Mouse (Mus musculus) thymus, postnatal 10 days (tissue): ENCODE measurements around the gene Dennd2a.
A peak's percentile ranks its signal among the peaks of the same experiment; 100 is the strongest.

Source experiments
- DNase-seq, 2 experiments: peaks; one replicate each; pipeline ENCODE4 v3.0.0; 2021; ENCODE audit warnings: low spot score in 2 of 2

Gene Dennd2a

DNA sequence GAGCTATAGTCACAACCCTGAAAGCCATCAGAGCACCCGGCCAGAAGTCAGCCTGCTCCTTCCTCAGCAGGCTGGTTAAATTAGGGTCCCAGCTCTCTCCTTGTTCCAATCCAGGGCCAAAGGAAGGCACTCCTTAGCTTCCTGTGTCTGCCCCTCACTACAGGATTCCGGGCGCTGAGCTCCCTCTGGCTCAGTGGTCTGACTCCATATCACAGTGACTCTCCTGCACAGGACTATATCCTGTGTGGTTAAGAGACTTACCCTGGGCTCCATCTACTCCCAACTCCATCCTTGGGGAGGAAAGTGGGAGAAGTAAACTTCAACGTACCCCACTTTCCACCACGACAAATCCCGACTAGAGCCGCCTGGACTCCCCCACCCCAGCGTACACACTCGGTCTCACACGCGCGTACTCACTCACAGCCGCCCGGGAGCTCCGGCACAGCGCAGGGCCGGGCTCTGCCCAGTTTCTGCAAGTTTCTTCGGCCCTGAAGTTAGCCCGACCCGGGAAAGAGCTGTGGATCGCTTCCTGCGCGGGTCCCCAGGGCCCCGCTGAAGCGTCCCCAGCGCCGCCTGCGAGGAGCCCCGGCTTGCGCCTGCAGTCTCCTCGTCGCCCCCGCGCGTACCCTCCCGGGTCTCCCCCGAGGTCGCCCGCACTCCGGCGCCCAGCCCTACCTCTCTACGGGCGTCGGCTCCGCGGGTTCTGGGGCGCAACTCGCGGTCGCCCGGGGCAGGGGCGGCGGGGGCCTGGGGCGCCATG lies 587 bp downstream of the Dennd2a start:
- DNase-seq, result peak in 1 of 2 experiments; percentile 28

DNA sequence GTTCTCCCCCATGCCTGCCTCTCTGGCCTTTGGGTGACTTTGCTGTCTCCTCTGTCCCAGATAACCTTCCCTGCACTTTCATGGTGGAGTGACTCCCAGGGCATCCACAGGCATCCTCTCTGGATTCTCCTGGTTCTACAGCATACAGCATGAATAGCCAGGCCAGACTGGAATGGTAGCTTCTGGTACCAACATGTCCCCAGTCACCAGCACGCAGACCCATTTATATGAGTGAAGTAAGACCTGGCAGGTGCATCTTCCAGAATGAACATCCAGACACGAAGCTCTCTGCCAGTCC lies 2.1 kb downstream of the Dennd2a start:
- no peak for DNase-seq

DNA sequence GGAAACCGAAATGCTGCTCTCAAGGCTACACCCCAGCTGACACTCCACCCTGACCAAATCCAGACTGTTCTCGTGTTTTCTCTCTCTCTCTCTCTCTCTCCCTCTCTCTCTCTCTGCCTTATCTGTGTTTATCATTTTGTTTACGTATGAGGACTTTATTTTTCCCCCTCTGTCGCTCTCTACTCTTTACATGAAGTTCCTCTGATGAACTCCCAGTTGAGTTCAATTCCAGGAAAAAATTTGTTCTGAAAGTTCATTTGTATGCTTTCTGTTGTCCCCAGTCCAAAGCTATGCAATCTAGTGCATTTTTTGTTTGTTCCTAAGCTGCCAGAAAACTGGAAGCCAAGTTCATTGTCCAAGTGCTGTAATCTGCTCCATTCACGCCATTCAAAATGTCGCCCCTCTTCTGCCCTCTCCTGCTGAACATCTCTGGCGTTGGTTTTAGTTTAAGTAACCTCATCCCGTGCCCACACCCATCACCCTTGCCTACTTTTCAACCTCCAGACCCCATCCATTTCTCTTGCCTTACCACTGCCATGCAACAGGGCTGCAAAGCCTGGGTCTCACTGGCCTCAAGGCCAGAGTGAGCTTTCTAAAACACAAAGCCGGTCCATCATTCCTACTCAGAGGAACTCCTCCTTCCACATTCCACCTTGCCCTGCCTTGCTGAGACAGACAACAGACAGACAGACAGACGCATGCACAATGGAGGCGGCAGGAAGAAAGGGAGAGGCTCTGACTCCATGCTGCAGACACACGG lies 2.6 kb downstream of the Dennd2a start:
- DNase-seq, result no peak

DNA sequence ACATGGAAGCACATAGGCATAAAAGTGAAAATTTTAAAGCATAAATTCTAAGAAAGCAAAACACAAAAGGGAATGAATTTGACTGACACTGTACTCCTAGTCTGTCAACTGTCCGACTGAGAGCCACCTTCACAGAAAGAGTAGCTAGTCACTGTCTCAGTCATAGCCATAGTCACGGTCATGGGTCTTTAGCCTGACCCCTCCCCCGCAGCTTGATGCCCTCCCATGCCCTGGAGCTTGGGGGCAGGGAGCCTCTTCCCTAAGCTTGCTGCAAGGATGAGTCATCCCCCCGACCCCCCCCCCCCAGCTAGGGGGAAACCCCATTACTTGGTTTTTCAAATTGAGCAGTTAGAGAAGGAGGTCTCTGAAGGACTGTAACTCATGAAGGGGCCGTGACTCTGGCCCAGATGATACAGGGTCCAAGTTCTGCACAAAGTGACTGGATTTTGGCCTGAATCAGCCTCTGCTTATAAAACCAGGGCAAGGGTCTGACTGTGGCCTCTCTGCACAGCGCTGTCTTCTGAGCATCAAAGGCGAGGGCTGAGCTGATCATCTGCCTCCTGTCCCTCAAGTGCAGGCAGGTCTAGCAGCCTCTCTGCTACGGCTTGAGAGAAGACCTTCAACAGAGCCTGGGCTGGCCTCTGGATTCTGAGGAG lies 5.6 kb downstream of the Dennd2a start:
- DNase-seq, result no peak

DNA sequence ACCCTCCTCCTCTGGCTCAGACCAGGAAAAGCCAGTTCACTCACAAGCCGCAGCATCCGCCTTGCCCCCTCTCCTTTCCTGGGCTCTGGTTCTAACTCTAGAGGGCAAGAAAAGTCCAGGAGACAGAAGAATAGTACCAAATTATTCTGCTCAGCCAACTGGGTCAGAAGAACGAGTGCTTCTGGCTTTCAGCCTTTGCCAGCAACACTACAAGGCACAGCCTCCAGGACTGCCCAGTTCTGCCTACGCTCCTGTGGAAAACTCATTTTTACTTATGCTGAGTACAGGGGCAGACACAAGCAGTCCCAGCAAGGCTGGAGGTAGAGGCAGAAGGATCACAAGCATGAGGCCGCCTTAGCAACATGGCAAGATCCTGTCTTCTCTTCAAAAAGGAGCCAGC lies 9.6 kb downstream of the Dennd2a start:
- no peak for DNase-seq

DNA sequence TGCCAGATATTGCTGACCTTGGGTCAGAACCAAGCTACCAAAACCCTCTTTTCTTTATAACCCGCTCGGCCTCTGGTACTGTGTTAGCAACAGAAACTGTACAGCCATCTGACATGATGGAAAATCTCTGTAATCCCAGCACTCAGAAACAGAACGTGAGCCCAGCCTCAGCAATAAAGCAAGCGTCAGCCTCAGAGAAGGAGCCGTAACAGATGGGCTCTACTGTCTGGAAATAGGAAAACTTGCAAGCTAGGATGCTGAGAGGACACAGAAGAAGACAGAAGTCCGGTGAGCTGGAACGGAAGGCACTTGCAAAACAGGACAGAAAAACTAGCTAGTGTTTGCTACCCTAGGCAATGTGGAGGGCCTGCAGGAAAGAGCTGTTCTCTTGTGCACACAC lies 12.2 kb downstream of the Dennd2a start:
- DNase-seq, result no peak

DNA sequence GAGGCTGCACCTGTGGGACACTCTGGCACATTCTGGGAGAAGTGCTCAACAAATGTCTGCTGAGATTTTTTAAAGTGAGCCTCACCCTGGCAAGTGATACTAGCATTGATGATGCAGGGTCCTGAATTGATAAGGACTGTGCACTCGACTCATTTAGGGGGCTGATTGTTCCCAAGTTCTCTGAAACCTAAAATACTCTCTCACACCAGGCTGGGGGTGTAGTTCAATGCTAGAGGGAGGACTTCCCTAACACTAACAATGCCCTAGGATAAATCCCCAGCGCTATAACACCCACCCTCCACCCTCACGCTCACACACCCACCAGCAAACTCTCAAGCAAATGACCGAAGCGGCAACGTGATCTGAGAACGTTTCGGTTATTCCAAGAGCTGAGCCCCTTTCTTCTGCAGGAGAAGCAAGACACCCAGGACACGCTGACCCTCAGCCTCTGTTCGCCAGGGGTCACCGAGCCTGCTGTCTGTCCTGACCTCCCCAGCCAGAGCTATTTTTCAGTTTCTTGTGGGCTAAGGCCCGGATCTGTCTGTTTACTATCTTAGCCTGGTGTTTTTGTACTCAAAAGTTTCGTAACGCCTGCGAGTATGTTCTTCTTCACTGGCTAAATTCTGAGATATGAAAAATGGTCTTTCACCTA lies 13.8 kb downstream of the Dennd2a start:
- DNase-seq, result no peak

DNA sequence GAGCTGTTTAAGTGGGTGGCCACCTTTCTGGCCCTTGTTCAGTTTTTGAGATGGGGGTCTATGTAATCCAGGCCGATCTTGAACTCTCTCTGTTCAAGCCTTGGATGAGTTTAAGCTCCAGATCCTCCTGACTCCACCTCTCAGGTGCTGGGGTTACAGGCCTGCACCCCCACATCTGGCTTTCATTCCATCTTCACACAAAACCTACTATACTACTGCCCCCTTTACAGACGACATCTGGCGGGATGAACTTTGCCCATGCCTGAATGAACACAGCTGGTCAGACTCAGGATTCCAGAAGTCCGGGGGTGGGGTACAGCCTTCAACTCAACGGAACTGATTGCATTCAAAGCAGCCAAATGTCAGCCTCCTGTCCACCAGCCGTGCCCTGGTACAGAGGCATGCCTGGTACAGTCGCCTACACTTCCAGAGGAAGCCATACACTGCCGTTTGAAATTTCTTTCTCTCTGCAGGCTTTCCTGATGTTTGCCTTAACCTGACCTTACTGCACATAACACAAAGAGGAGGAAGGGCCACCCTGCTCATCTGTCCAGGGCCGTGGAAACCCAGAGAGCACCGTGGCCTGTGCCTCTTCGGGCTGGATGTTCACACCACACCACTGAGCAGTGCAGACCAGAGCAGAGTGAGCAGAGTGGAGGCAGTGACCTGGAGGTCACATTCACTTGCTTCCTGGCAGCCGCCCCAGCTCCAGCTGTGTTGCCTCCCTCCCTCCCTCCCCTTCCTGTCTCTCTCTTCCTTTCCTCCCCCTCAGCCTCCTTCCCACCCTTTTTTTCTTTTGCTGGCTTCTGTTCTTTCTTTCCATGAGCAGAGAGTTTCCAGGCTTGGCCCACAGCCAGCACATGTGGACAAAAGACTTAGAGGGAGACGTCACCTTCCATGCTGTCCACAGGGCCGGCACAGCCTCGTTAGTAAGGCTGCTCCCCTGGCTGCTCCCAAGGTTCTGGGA lies 14.8 kb downstream of the Dennd2a start:
- DNase-seq, result peak in 1 of 2 experiments; percentile 17

DNA sequence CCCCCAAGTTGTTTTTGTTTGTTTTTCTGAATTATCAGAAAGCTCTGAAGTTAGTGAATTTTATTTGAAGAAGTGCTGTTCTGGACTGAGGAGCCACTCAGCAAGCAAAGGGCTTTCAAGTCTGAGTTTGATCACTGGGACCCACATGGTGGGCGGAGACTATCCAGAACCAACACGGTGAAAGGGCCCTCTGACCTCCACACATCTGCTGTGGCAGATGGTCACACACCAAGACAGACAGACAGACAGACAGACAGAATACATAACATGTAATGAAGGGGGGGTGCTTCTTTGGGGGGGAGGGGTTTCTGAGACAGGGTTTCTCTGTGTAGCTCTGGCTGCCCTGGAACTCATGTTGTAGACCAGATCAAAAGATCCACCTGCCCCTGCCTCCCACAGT lies 17.1 kb downstream of the Dennd2a start:
- no peak for DNase-seq

DNA sequence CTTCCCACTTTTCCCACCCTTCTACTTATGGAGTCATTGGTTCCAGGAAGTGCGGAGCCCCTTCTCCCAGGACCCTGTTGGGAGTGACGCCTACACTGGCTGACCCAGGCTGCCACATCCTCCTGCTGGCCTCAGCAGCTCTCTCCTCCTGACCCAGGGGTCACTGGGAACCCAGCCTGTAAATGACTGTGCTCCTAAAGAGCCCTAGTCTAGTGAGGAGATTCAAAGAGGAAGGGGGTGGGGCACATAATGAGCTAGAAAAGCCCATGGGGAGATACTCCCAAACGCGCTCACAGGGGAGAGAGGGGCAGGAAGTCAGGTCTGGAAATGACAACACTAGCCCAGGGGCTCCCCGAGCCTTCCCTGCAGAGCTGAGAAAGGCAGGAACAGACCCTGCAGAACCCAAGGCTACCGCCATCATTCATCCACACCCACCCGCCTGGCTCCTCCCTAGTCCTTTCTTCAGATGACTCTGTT lies 17.9 kb downstream of the Dennd2a start:
- DNase-seq, result no peak

DNA sequence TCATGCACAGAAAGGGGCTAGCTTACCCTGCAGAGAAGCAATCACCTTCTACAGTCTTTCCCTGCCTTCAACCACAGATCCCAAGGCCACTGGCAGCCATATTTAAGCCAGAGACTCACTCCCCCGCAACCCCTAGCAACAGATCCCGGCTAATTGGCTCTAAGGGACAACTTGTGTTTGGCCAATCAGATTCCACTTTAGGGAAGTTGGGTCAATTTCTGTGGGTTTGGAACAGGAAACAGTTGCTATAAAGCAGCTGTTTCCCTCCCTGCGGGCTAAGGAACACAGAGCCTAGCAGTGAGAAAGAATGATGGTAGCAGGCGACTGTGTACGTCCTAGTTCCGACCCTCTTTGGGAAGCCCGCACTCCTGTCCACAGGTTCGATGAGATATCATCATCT lies 19.4 kb downstream of the Dennd2a start:
- DNase-seq, result no peak

DNA sequence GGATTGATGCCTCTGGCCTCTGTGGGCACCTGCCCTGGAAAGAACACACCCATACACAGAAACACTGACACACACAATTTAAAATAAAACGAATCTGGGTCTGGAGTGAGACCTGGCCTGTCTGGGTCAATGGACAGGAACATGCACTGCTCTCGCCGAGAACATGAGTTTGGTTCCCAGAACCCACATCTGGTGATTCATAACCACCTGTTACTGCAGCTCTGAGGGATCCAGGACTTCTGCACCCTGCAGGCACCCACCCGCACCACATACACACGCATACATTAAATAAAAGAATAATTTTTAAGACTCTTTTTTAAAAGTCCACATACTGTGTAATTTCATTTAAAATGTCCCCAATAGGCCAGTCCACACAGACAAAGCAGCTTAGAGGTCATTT lies 20.4 kb downstream of the Dennd2a start:
- DNase-seq, result no peak

DNA sequence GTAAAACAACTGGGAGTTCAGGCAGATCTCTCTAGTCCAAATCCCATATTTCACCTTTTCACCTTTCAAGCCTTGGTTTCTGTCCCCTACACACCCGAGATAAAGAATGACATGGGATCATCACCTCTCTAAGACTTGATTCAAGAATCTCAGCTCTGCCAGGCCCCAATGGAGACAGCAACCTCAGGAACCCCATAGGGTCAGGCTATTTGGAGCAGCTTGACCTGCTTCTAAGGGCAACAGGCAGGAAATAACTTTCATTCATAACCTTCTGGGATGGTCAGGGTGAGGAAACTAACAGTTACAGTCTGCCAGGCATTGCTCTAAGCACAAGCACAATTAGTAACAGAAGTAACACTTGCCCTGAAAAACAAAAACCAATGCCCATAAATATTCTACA lies 21.0 kb downstream of the Dennd2a start:
- DNase-seq, result no peak

DNA sequence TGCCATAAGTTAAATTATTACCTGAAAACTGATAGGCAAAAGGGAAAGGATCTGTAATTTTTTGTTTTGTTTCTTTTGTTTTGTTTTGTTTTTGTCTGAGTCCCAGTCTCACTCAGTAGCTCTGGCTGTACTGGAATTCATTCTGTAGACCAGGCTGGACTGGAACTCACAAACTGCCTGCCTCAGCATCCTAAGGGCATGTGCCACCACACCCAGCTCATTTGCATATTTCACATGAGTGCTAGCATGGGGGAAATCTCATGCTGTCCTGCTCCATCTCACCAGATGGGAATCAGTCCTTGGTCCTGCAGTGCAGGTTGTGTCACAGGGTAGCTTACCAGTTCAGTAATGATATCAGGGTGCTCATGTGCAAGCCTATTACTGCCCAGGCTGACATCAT lies 22.7 kb downstream of the Dennd2a start:
- DNase-seq, result no peak

DNA sequence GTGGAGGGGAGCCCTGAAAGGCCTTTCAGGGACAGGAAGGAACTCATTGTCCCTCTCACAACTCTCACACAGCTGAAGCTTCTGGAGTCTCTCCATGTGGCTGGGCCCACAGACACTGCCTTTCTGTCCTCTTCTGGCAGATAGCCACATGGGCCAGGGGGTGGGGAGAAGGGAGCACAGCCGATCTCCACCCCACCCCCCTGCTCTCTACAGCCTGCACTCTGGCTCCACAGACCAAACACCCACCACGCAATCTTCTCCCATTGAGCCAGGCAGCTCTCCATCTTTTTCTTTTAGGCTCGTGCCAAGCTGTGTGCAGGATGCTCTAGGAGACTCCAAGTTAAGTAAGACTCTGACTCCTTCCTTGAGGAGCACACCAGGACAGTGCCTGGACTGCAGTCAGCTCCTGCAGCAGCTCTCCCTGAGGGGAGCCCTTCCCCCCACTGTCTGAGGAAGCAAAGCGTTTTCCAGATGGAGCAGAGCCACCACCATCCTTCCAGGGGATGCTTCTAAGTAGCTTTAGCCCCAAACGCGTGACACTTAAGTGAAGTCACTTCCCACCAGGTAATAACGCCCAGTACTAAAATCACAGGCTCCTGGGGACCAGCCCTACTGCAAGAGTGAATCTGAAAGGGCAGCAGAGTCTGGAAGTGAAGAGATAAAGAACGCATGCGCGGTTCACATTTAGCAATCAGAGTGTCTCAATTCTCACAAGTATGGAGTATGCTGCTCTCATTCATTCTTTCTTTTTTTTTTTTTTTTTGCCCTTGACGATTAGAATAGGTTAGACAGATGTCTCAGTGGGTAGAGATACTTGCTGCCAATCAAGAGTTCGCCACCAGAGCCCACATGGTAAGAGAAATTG lies 28.8 kb downstream of the Dennd2a start:
- DNase-seq, result no peak

DNA sequence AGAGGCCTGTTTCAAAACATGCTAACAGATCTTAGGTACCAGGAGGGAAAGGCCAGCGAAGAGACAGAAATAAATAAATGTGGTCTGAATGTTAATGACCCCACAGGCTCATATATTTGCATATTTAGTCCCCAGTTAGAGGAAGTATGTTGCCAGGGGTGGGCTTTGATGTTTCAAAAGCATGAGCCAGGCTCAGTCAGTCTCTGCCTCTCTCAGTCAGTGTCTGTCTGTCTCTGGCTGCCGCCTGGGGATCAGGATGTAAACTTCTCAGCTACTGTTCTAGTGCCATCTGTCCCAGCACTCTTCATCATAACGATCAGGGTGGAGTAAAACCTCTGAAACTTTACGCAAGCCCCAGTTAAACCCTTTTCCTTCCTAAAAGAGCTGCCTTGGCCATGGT lies 29.9 kb downstream of the Dennd2a start:
- no peak for DNase-seq

DNA sequence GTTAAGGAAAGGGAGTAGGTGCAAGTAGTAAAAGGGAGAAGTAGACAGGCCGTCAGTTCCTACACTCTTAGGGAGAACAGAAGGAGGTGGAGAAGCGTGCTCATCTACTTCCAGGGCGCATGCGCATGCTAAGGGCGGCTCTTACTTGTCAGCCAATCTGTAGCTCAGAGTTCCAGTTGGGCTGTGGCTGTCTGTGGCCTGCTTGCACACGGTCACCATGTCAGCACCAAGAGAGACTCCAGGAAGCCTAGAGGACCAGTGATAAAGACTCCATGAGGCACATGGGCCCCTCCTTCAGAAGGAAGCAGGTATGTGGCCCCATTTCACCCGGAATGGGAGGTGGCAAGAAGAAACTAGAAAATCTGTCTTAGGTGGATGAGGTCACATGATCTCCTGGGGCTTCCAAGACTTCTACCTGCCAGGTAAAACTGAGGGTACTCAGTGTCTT lies 30.3 kb downstream of the Dennd2a start:
- DNase-seq, result no peak

DNA sequence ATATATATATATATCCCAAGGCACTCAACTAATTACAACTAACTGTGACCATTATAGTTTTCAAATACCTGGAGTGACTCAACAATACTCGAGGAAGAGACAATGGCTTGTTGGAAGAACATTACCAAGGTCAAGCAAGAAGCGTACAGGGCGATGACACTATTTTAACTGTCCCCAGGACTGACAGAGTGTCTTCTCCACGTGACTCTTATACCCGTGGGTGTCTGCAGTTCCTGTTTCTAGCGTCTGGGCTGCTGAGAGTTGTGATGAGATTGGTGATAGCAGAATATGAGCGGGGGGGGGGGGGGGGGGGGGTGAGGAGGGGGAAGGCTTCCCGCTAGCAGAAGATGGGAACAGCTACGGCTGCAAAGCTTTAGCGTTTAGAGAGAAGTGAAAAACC lies 30.9 kb downstream of the Dennd2a start:
- DNase-seq, result no peak

DNA sequence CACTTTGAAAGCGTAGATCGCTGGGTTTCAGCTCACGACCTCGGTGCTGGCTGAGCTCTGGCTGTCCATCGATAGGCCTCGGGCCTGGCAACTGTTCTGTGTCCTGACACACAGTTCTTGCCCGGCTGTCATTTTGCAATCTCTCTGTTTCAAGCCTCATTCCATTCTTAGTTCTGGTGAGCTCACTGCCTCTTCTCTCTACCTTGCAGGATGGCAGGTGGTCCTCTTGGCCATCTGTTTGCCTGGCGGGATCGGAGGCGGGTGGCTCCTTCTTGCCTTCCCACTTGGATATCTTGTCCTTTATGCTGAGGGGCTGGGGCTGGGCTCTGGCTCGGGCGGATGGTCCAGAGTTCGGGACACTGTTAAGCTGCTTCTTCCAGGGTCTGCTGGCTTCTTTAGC lies 34.5 kb downstream of the Dennd2a start:
- no peak for DNase-seq

DNA sequence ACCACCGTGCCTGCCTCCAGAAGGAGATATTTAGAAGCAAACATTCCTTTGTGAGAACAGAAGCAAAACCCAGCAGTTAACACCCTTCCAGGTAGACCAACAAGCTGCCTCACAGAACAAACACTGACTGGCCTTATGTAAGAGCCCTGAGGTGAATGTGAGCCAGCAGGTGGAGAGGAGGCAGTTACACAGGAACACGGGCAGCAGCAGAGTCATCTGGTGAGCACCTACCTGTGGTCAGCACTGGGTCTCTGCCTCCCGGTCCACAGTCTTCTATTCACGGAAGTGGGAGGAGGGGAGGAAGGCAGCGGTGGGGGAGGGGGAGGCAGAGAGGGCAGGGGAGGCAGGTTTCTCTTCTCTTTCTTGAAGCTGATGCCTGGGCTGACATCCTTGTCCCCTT lies 35.2 kb downstream of the Dennd2a start:
- DNase-seq, result no peak
